Mouse (Mus musculus): Measurements from ENCODE around the gene Bend5. TPM values are rescaled to one million over a fixed set of nuclear protein-coding genes. Genes with fewer than 3 reads are reported as not detected.

The Bend5 gene
- 67.1 to 78.7 TPM (median 70.6 TPM) in 4 replicates for total RNA-seq (2023)

GRCm38 (mm10) chr4:111414818-111415488, at the start of gene Bend5:
Gene Bend5 (plus strand): TSS chr4:111415006.

Measured in B cell, adult 62 days (primary cell).